Comparison of ENCODE assay signal across 17 mouse cellular contexts in genomic region chr9:94219116-94219515, GRCm38 (mm10).
DNase-seq lines count a peak whose midpoint lies in the region; ATAC-seq and TF ChIP-seq lines count a peak whose summit lies in the region.
"Had no signal": no experiment of that assay in that cellular context is flagged by ENCODE, and none has a peak within 500 bp of the region (broad histone marks: within the 10 kb centered on the region; RNA-seq: fewer than 3 reads in every experiment).

No protein-coding gene starts in this region.

- 75% methylated on average over 2 of the region's 2 CpGs for WGBS in intestine, postnatal 0 days
- 77% methylated on average over 2 of the region's 2 CpGs for WGBS in intestine, embryonic 16.5 days

- no peaks in the 10 kb centered on the region for H3K4me1 ChIP-seq in intestine, postnatal 0 days (replicated peaks; ENCODE audit: control insufficient read depth, insufficient read depth, low read length)
- H3K4me1 ChIP-seq in intestine, embryonic 16.5 days (ENCODE audit: control insufficient read depth, insufficient read depth, low read length), result no peaks in the 10 kb centered on the region
- H3K4me1 ChIP-seq: embryonic facial prominence, embryonic 15.5 days; midbrain, embryonic 10.5 days; neural tube, embryonic 13.5 days had no signal

- no peak overlapping the region for H3K27ac ChIP-seq in intestine, postnatal 0 days (ENCODE audit: low read depth, low read length)
- no peak overlapping the region for H3K27ac ChIP-seq in intestine, embryonic 16.5 days (ENCODE audit: low read length)
- H3K27ac ChIP-seq: embryonic facial prominence, embryonic 15.5 days; midbrain, embryonic 10.5 days; neural tube, embryonic 13.5 days had no signal

- H3K4me2 ChIP-seq in intestine, postnatal 0 days (replicated peaks; ENCODE audit: low read depth), result no peak overlapping the region
- no peak overlapping the region for H3K4me2 ChIP-seq in intestine, embryonic 16.5 days (ENCODE audit: low read depth, low read length)
- H3K4me2 ChIP-seq: embryonic facial prominence, embryonic 15.5 days; liver, embryonic 11.5 days; neural tube, embryonic 13.5 days had no signal

- no peak overlapping the region for H3K4me3 ChIP-seq in intestine, postnatal 0 days (ENCODE audit: low read depth, low read length)
- no peak overlapping the region for H3K4me3 ChIP-seq in intestine, embryonic 16.5 days (ENCODE audit: low read length)
- H3K4me3 ChIP-seq: embryonic facial prominence, embryonic 15.5 days; midbrain, embryonic 10.5 days; neural tube, embryonic 13.5 days had no signal

- DNase-seq in adrenal gland, postnatal 10 days, result peak; percentile 21
- DNase-seq in adrenal gland, adult 2 months, result no peak
- peak; percentile 7 for DNase-seq in thymus, postnatal 14 days
- DNase-seq in thymus, adult 18-20 months, result no peak
- DNase-seq in naive thymus-derived CD4-positive, alpha-beta T cell, adult 2 months (ENCODE audit: low read depth), result peak; percentile 6
- DNase-seq in embryo, embryonic 9.5 days (ENCODE audit: extremely low spot score), result no peak
- DNase-seq: gastrocnemius, postnatal 25 days; heart, postnatal 14 days; layer of hippocampus, postnatal 36 days; thymus, adult 2 months had no signal

- no peaks in the 10 kb centered on the region for H3K27me3 ChIP-seq in intestine, postnatal 0 days (replicated peaks; ENCODE audit: control insufficient read depth, insufficient read depth, low read length)
- no peaks in the 10 kb centered on the region for H3K27me3 ChIP-seq in intestine, embryonic 16.5 days (replicated peaks; ENCODE audit: control insufficient read depth, insufficient read depth, low read length)
- H3K27me3 ChIP-seq: embryonic facial prominence, embryonic 15.5 days; neural tube, embryonic 13.5 days had no signal

- H3K9ac ChIP-seq in intestine, postnatal 0 days (ENCODE audit: low read depth, low read length), result no peak overlapping the region
- no peak overlapping the region for H3K9ac ChIP-seq in intestine, embryonic 16.5 days (ENCODE audit: low read depth, low read length)
- H3K9ac ChIP-seq: embryonic facial prominence, embryonic 15.5 days; neural tube, embryonic 13.5 days had no signal

- TF ChIP-seq CTCF in intestine, postnatal 0 days (IDR thresholded peaks at IDR 0.05; ENCODE audit: low read depth), result peak; percentile 51

- no peak for ATAC-seq in intestine, postnatal 0 days
- ATAC-seq in intestine, embryonic 16.5 days, result no peak
- ATAC-seq: forebrain, embryonic 14.5 days had no signal

- H3K9me3 ChIP-seq in intestine, postnatal 0 days (ENCODE audit: control insufficient read depth), result no peaks in the 10 kb centered on the region
- no peaks in the 10 kb centered on the region for H3K9me3 ChIP-seq in intestine, embryonic 16.5 days (ENCODE audit: control insufficient read depth, low read length)
- H3K9me3 ChIP-seq: embryonic facial prominence, embryonic 15.5 days; midbrain, embryonic 10.5 days; neural tube, embryonic 13.5 days had no signal

- no peaks in the 10 kb centered on the region for H3K36me3 ChIP-seq in intestine, postnatal 0 days (ENCODE audit: control insufficient read depth, insufficient read depth)
- H3K36me3 ChIP-seq in intestine, embryonic 16.5 days (ENCODE audit: control insufficient read depth, insufficient read depth, low read length), result no peaks in the 10 kb centered on the region
- H3K36me3 ChIP-seq: embryonic facial prominence, embryonic 15.5 days; midbrain, embryonic 10.5 days; neural tube, embryonic 13.5 days had no signal

Comparison
In these comparisons a context has a peak if more than half of its experiments do, and no peak if none do; other contexts are left out.
1. DNase-seq: peak in adrenal gland, postnatal 10 days (single experiment), thymus, postnatal 14 days (single experiment) and naive thymus-derived CD4-positive, alpha-beta T cell, adult 2 months (single experiment); none in adrenal gland, adult 2 months (single experiment), thymus, adult 18-20 months (0 of 2) and embryo, embryonic 9.5 days (single experiment).